Mouse (Mus musculus) thymus, postnatal 25 days (tissue): Measurements from ENCODE around the gene Tmc6.

Experiments used
- DNase-seq: peaks from one replicate; pipeline ENCODE4 v3.0.0; 2022

Gene Tmc6

DNA sequence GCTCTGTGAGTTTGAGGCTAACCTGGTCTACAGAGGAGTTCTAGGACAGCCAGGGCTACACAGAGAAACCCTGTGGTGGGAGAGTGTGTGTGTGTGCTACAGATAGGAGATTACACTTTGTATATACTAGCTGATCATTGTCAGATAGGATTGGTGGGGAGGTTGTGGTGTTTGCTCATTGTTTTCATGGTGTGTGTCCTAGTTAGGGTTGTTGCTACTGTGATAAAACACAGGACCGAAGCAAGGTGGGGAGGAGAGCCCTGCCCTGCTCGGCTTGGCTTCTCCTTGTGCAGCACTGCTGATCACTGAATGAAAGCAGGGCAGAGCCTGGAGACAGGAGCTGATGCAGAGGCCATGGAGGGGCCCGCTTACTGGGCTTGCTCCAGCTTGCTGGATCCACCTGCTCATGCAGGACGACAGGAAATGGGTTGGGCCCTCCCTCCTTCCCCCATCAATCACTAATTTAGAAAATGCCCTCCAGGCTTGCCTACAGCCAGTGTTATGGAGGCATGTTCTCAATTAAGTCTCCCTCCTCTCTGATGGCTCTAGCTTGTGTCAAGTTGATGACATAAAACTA lies 38.5 kb downstream of the Tmc6 start:
- no peak for DNase-seq

GRCm38 (mm10) chr11:117742715-117743114 lies 39.3 kb downstream of the Tmc6 start:
- DNase-seq: no peak

DNA sequence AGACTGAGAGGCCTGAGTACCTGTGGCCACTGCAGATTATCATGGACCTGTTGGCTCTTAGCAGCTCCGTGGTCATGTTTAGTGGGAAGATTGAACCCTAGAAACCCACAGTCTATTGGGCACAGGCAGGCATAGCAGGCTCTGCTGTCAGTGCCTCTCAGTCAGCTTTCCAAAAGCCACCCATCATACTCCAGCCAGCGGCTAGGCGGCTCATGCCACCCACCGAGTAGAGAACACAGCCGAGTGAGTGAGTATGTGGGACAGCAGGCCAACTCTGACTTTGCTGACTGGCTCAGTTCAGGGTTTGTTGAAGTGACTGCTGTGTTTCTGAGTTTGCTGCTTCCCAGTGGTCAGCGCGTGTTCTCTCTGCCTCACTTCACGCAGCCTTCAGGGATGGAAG lies 39.8 kb downstream of the Tmc6 start:
- no peak for DNase-seq

DNA sequence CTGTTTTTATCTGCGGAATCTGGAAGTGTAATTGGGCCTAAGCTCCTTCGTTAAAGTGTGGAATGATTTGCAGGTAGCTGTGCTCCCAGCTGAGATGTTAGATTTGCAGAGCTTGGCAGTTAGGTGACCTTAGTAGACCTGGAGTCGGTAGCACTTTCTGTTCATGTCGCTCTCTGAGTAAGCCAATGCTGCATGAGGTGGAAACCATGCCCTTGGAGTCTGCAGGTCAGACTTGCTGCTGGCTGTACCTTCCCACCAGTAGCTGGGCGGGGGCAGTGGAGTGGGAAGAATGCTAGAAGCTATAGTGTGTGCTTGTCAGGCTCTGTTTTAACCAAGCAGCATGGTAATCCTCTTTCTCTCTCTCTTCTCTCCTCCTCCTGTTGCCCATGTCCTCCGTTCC lies 40.9 kb downstream of the Tmc6 start:
- DNase-seq: no peak

- DNase-seq: no peak
Measured at GRCm38 (mm10) chr11:117738123-117738522, 43.9 kb downstream of the Tmc6 start.

DNA sequence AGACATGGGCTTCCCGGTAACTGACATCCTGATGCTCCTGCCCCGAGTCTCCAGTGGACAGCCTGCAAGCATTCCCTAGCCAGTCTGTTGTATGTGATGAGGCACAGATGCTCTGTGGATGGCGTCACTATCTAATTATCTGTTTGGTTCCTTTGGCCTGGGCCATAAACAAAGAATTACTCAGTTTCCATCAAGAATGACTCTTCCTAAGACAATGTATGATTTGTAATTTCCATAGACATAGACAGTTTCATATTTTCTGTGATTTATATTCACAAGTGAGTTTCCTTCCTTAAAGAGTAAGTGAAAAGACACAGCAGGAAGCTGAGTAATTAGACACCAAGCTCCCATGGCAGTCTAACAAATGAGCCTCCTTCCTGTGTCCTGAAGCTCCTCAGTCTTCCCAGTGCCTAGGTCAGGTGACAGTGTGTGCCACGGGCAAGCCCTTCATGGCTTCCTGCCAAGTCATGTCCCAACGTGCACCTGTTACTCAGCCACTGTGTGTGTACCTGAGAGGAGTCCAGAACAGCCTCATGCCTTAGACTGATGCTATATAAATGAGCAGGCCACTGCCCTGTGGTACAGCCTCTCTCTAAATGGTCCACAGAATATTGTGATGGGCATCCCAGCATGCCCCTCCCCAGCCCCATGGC lies 45.8 kb downstream of the Tmc6 start:
- DNase-seq: no peak

DNA sequence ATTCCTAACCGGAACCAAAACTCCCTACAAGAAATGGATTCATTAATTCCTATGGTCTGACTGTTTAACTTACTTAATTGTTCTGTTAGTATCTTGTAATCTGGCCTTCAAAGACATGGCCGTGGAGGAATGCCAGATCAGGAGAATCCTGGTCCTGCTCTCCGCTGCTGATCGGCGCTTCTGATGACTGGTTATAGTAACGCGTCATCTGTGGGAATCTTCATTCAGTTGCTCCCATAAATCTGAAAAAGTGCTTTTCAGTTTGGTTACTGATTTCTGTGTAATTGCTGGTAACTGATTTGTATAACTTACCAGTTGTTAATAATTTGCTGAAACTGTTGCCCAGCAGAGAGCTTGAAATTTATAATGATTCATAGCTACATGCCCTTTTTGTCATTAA lies 50.5 kb downstream of the Tmc6 start:
- DNase-seq: no peak

- no peak for DNase-seq
Measured at GRCm38 (mm10) chr11:117730490-117730838, 51.5 kb downstream of the Tmc6 start.

GRCm38 (mm10) chr11:117729798-117730489 lies 52.1 kb downstream of the Tmc6 start:
- DNase-seq: no peak

- DNase-seq: no peak
Measured at GRCm38 (mm10) chr11:117729341-117729740, 52.7 kb downstream of the Tmc6 start.

GRCm38 (mm10) chr11:117728841-117729240 lies 53.2 kb downstream of the Tmc6 start:
- DNase-seq: no peak

DNA sequence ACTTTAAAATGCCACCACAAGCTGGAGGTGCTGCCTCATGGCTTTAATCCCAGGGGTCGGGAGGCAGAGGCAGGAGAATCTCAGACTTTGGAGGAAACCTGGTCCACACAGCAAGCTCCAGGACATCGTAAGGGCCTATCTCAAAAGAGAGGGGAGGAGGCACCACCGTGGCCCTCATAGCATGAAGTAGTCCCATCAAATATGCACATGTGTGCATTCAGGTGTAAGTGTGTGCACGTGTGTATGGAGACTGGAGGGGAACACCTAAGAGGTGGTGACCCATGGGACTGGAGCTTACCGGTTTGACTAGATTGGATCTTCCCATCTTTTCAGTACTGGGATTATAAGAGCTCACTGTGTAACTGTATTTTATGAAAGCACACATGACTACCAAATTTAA lies 53.8 kb downstream of the Tmc6 start:
- no peak for DNase-seq

GRCm38 (mm10) chr11:117727031-117727430 lies 55.0 kb downstream of the Tmc6 start:
- DNase-seq: no peak

DNA sequence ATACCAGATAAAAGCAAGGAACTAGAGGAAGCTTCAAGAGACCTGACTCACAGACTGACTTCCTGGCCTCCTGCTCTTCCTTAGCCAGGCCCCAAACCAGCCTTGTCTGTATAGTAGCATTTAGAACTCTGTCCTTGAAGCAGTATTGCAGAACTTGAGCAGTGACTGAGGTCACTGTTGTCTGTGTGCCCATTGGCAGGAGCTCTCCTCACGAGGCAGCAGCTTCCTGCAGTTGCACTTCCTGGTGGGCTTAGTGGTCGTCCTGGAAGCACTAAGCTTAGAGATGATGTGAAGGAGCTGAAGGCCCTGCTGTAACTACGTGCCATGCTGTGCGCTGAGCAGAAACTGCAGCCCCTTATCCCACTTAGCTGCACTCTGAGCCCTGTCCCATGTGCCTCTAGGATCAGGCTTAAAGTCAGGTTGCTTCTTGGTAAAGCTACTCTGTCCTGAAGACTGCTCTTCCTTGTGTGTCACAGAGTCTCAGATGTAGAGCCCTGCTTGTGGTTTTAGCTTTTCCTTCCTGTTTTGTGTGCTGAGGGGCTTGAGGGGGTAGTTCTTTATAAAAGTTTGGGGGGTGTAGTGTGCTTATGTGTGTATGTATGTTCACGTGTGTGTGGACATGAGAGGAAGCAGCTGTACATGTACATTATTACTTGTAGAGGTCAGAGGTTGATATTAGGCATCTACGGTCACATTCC lies 57.2 kb downstream of the Tmc6 start:
- peak; percentile 44 for DNase-seq

DNA sequence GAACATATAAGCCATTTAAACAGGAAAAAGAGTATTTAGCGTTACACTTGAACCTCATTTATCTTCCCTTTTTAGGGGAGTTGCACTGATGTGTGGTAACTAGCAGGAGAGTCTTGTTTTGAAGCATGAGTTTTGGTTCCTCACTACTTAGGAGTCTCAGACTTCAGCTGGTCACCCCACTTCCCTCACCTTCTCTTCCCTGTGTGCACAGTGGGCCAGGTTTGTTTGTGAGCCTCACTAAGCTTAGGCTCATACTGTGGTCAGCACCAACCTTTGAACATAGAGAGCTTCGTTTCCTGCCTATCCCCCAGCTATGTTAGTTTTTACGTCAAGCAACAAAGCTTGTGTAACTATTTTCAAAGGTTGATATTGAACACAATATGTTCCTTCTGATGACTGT lies 63.2 kb downstream of the Tmc6 start:
- no peak for DNase-seq
